Mouse (Mus musculus): ENCODE results near the gene Ablim1. TPM values are rescaled to one million over a fixed set of nuclear protein-coding genes. Genes with fewer than 3 reads are reported as not detected.

The Ablim1 gene
- polyA plus RNA-seq, 1 experiment: 216 TPM

DNA sequence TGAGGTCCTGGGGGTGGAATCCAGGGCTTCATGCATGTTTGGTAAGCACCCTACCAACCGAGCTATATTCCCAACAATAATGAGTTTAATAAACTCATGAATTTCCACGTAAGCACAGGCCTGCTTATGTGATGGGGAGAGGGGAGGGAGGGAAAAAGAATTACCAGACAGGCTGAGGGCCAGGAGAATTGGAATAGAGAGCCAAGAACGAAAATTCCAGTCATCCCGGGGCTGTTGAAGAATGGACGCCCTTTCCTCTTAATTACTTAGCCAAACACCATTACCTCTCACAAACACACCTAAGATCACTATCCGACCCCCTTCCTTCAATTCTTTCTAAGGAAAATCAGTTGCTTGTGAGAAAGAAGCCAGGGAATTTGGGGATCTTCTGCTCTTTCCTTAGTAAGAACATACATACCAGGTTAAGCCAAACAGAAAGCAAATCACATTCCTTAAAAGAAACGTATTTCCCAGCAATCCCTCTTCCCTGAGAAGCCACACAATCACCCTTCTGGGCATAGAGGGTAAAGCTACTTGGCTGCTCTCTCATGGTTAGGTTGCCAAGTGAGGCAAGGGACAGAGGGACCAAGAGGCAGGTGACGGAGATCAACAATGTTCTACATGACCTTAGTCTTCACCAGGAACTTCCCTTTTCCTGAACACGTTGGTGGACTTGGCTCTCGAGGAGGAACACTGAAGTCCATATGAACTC, 48.2 kb downstream of the Ablim1 start:
- no peak overlapping the region for H3K4me3 ChIP-seq (ENCODE audit: control insufficient read depth, insufficient read depth, low read length)
- DNase-seq: no peak
- TF ChIP-seq POLR2A (IDR thresholded peaks at IDR 0.05; ENCODE audit: control insufficient read depth, extremely low read depth, insufficient read depth, low read length, poor library complexity) (no peak), CTCF (IDR thresholded peaks at IDR 0.05; ENCODE audit: borderline replicate concordance, control insufficient read depth, extremely low read depth, insufficient read depth, low read length, poor library complexity) (no peak)
- H3K36me3 ChIP-seq (ENCODE audit: control insufficient read depth, insufficient read depth, low read length): no peaks in the 10 kb centered on the region
- no peaks in the 10 kb centered on the region for H3K4me1 ChIP-seq (replicated peaks; ENCODE audit: control insufficient read depth, insufficient read depth, low read length)
- H3K27me3 ChIP-seq (ENCODE audit: control insufficient read depth, insufficient read depth, low read length): no peaks in the 10 kb centered on the region
- 79% methylated on average over 10 of the region's 10 CpGs for WGBS
- H3K27ac ChIP-seq (ENCODE audit: control insufficient read depth, insufficient read depth, low read length): no peak overlapping the region

DNA sequence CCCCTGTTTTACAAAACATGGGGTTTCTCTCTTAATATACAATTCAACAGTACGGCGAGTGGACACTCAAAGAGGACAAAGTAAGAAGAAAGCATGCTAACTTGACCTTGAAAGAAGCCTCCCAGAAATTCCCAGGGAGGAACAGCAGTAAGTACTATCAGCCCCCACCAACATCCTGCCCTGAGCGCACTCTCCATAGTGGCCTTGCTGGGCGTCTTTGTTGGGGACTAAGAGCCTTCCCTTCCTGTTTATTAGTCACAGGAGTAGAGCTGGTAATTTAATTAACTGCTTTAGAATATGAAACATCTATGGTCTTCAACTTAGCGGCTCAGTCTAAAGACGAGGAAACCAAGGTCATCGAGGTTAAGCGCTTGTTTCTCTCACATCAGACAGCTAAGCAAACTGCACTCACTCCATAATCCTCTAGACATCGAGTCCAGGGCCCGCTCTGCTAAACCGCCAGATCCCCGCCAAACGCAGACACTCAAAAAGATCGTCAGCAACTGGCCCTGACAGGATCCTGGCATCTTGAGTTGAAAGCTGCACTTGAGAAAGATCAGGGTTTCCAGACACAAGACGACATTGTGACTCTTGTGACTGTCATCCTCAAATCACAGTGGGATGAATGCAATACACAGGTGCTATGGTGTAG, 50.3 kb downstream of the Ablim1 start:
- no peak for TF ChIP-seq CTCF (IDR thresholded peaks at IDR 0.05; ENCODE audit: borderline replicate concordance, control insufficient read depth, extremely low read depth, insufficient read depth, low read length, poor library complexity)
- TF ChIP-seq POLR2A (IDR thresholded peaks at IDR 0.05; ENCODE audit: control insufficient read depth, extremely low read depth, insufficient read depth, low read length, poor library complexity): no peak
- no peak for DNase-seq
- no peaks in the 10 kb centered on the region for H3K27me3 ChIP-seq (ENCODE audit: control insufficient read depth, insufficient read depth, low read length)
- H3K27ac ChIP-seq (ENCODE audit: control insufficient read depth, insufficient read depth, low read length): no peak overlapping the region
- H3K36me3 ChIP-seq (ENCODE audit: control insufficient read depth, insufficient read depth, low read length): no peaks in the 10 kb centered on the region
- WGBS: 93% methylated on average over 15 of the region's 15 CpGs
- no peak overlapping the region for H3K4me3 ChIP-seq (ENCODE audit: control insufficient read depth, insufficient read depth, low read length)
- H3K4me1 ChIP-seq (replicated peaks; ENCODE audit: control insufficient read depth, insufficient read depth, low read length): no peaks in the 10 kb centered on the region

DNA sequence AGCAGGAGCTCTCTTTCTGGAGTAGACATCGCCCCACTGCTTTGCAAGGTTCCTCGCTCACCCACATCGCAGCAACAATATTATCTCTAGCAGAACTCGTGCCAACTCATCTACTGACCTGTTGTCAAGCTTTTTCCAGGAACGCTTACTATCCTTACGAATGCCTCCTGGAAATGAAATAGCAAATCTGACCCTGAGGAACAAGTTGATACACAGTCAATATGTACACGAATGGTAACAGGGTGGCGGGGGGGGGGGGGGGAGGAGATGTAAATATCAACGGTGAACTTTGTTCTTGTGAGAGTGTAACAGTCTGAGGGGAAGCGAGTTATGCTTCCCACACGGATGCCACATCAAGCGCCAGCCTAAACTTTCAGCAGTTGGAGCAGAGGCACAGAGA, 56.9 kb downstream of the Ablim1 start:
- TF ChIP-seq CTCF (IDR thresholded peaks at IDR 0.05; ENCODE audit: borderline replicate concordance, control insufficient read depth, extremely low read depth, insufficient read depth, low read length, poor library complexity) (no peak), POLR2A (IDR thresholded peaks at IDR 0.05; ENCODE audit: control insufficient read depth, extremely low read depth, insufficient read depth, low read length, poor library complexity) (no peak)
- Histone ChIP-seq H3K4me1 (replicated peaks; ENCODE audit: control insufficient read depth, insufficient read depth, low read length) (no peaks in the 10 kb centered on the region), H3K27me3 (ENCODE audit: control insufficient read depth, insufficient read depth, low read length) (no peaks in the 10 kb centered on the region), H3K27ac (ENCODE audit: control insufficient read depth, insufficient read depth, low read length) (no peak overlapping the region), H3K36me3 (ENCODE audit: control insufficient read depth, insufficient read depth, low read length) (no peaks in the 10 kb centered on the region), H3K4me3 (ENCODE audit: control insufficient read depth, insufficient read depth, low read length) (no peak overlapping the region)
- 90% methylated on average over 12 of the region's 12 CpGs for WGBS
- DNase-seq: no peak

DNA sequence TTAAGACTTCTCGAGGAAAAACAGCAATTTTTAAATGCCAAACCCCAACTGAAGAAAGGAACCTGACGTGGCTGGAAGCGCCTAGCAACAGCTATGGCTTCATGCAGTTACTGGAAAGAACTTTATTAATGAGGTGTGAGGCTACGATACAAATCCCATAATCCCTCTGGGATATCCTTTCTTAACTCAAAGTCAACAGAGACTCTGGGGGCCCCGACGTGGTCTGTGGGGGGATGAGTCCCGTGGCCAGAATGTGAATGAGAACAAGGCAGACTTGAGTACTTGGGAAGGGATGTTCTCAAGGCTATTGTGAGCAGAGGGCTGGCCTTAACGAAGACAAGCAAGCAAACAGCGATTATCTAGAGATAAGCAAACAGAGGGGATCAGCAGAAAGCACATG, 58.1 kb downstream of the Ablim1 start:
- no peaks in the 10 kb centered on the region for H3K27me3 ChIP-seq (ENCODE audit: control insufficient read depth, insufficient read depth, low read length)
- no peaks in the 10 kb centered on the region for H3K36me3 ChIP-seq (ENCODE audit: control insufficient read depth, insufficient read depth, low read length)
- TF ChIP-seq POLR2A (IDR thresholded peaks at IDR 0.05; ENCODE audit: control insufficient read depth, extremely low read depth, insufficient read depth, low read length, poor library complexity) (no peak), CTCF (IDR thresholded peaks at IDR 0.05; ENCODE audit: borderline replicate concordance, control insufficient read depth, extremely low read depth, insufficient read depth, low read length, poor library complexity) (no peak)
- no peak overlapping the region for H3K4me3 ChIP-seq (ENCODE audit: control insufficient read depth, insufficient read depth, low read length)
- H3K27ac ChIP-seq (ENCODE audit: control insufficient read depth, insufficient read depth, low read length): no peak overlapping the region
- no peaks in the 10 kb centered on the region for H3K4me1 ChIP-seq (replicated peaks; ENCODE audit: control insufficient read depth, insufficient read depth, low read length)
- DNase-seq: no peak
- 78% methylated on average over 9 of the region's 9 CpGs for WGBS

GRCm38 (mm10) chr19:57255157-57255556, 59.6 kb downstream of the Ablim1 start:
- Histone ChIP-seq H3K36me3 (ENCODE audit: control insufficient read depth, insufficient read depth, low read length) (no peaks in the 10 kb centered on the region), H3K27me3 (ENCODE audit: control insufficient read depth, insufficient read depth, low read length) (no peaks in the 10 kb centered on the region), H3K27ac (ENCODE audit: control insufficient read depth, insufficient read depth, low read length) (no peak overlapping the region), H3K4me1 (replicated peaks; ENCODE audit: control insufficient read depth, insufficient read depth, low read length) (no peaks in the 10 kb centered on the region), H3K4me3 (ENCODE audit: control insufficient read depth, insufficient read depth, low read length) (no peak overlapping the region)
- no peak for TF ChIP-seq POLR2A (IDR thresholded peaks at IDR 0.05; ENCODE audit: control insufficient read depth, extremely low read depth, insufficient read depth, low read length, poor library complexity)
- TF ChIP-seq CTCF (IDR thresholded peaks at IDR 0.05; ENCODE audit: borderline replicate concordance, control insufficient read depth, extremely low read depth, insufficient read depth, low read length, poor library complexity): no peak
- WGBS: 89% methylated on average over 8 of the region's 8 CpGs
- DNase-seq: no peak

- WGBS: 81% methylated on average over 9 of the region's 9 CpGs
- Histone ChIP-seq H3K4me1 (replicated peaks; ENCODE audit: control insufficient read depth, insufficient read depth, low read length) (no peaks in the 10 kb centered on the region), H3K27ac (ENCODE audit: control insufficient read depth, insufficient read depth, low read length) (no peak overlapping the region), H3K4me3 (ENCODE audit: control insufficient read depth, insufficient read depth, low read length) (no peak overlapping the region), H3K36me3 (ENCODE audit: control insufficient read depth, insufficient read depth, low read length) (no peaks in the 10 kb centered on the region), H3K27me3 (ENCODE audit: control insufficient read depth, insufficient read depth, low read length) (no peaks in the 10 kb centered on the region)
- TF ChIP-seq CTCF (IDR thresholded peaks at IDR 0.05; ENCODE audit: borderline replicate concordance, control insufficient read depth, extremely low read depth, insufficient read depth, low read length, poor library complexity): no peak
- TF ChIP-seq POLR2A (IDR thresholded peaks at IDR 0.05; ENCODE audit: control insufficient read depth, extremely low read depth, insufficient read depth, low read length, poor library complexity): no peak
- no peak for DNase-seq
Measured at GRCm38 (mm10) chr19:57252692-57253448, 61.8 kb downstream of the Ablim1 start.

Data from thymus, adult 2 months (tissue).